Mouse (Mus musculus): ENCODE results near the gene Krt79.

DNA sequence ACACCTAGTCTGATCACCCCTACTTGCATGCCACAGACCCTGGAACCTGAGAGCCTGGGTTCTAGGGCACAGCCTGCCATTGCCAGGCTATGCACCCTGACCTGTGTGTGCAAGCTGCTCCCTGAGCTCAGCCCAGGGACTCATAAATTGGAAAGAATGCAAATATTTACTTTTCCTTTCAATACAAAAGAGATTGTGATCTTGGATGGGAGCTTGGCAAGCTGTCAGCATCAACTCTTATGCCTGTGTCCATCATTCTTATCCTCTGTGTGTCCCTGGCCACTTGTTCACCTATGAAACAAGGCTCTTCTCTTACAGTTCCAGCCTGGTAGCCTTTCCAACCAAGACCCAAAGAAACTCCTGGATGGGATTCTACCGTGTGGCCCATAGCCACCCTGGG, 15.1 kb downstream of the Krt79 start:
- no peak for TF ChIP-seq POLR2A (IDR thresholded peaks at IDR 0.05; ENCODE audit: control insufficient read depth, low read depth, low read length)
- no peak for TF ChIP-seq CTCF (IDR thresholded peaks at IDR 0.05; ENCODE audit: control insufficient read depth, insufficient read depth, insufficient replicate concordance, low read depth, low read length)
